Mouse (Mus musculus) thymus, postnatal 4 days (tissue): Measurements from ENCODE around the gene Cpa3.

Experiments
- DNase-seq: peaks from one replicate; pipeline ENCODE4 v3.0.0; 2021

Cpa3 gene

GRCm38 (mm10) chr3:20242050-20242449 is at the start of gene Cpa3:
Gene Cpa3, minus strand, starts transcription at chr3:20242181.
- no peak for DNase-seq

- no peak for DNase-seq
Observed at GRCm38 (mm10) chr3:20291370-20291769, 49.4 kb upstream of the Cpa3 start.

- no peak for DNase-seq
Observed at GRCm38 (mm10) chr3:20288761-20289160, 46.8 kb upstream of the Cpa3 start.

DNA sequence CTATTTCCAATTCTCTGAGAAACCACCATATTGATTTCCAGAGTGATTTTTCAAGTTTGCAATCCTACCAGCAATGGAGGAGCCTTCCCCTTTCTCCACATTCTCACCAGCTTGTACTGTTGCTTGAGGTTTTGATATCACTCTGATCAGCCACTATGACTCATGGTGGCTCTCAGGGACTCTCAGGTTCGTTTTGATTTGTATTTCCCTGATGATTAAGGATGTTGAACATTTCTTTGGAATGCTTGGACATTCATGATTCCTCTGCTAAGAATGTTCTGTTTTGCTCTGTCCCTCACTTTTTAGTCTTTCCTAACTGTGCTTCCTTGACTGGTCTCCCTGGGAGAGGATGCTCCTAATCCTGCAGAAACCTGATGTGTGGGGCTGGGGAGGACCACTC is 39.8 kb upstream of the Cpa3 start:
- no peak for DNase-seq

DNA sequence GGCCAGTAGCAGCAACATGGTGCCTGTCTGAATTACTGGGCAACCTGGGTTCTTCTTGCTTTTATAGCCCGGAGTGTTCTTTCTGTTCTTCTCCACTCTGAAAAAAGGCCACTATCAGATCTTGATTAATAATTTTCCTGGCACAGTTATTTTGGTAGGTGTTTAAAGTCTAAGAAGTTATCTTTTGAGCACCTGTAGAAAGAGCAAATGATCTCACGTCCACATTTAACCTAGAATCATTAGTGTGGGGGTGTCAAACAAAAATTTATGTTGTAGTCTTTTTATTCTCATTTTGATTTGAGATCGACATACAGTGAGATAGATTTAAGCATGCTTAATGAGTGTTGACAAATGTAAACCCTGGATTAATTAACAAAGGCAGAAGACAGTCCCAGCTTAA is 33.7 kb upstream of the Cpa3 start, which contains the start of gene Cpb1:
Gene Cpb1 (minus strand): TSS at position 101 of the 400 bp plus-strand sequence.
- no peak for DNase-seq

DNA sequence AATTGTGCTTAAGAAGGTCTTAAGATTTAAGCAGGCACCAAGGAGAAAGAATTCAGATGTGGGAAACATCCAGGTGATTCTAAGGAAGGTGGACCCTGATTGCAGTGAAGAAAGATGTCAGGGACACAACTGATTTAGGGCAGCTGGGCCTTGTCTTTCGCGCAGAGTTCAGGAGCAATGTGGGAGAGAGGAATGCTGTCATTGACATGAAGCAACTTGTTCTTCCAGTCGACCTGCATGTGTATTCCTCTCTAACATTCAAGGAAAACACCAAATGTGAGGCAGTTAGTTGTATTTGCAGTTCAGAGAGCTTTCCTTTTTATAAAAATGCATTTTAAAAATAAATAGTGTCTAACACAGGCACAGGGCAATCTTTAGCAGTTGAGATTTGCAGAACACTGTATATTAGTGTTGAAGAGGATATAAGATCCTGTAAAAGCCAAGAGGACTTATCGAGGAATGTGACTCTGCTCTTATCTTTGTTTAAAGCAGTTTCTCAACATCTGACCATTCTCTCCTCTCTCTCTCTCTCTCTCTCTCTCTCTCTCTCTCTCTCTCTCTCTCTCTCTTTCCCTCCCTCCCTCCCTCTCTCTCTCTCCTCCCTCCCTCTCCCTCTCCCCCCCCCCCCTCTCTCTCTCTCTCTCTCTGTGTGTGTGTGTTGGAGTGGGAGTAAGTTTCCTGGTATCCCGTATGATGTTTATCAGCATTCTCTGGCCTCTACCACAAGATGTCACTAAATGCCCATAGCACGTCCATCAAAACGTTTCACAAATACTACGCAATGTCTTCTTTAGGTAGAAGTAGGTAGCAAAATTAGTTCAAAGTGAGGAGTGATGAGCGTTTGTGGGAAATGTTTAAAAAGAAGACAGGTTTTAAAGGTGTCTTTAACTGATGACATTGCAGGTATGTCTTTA is 12.8 kb upstream of the Cpa3 start:
- no peak for DNase-seq

- DNase-seq: no peak
Observed at GRCm38 (mm10) chr3:20243913-20244312, 1.9 kb upstream of the Cpa3 start.

DNA sequence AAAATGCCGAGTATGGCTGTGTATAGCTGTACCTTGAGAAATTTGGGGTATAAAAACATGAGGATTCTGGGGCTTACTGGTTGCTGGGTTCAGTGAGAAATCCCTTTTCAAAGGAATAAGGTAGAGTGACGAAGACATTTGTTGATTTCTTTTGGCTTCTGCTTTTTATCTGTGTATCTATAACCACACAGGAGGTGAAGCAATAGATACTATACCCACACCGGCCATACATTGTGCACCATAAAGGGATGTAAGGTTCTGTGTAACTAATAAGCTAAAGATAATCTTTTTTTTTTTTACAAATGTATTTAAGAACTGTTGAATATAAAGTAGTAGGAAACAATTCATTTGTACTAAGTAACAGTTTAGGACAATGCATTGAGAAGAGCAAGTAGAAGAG is 2.2 kb downstream of the Cpa3 start:
- no peak for DNase-seq

- no peak for DNase-seq
Observed at GRCm38 (mm10) chr3:20236965-20237364, 5.0 kb downstream of the Cpa3 start.

DNA sequence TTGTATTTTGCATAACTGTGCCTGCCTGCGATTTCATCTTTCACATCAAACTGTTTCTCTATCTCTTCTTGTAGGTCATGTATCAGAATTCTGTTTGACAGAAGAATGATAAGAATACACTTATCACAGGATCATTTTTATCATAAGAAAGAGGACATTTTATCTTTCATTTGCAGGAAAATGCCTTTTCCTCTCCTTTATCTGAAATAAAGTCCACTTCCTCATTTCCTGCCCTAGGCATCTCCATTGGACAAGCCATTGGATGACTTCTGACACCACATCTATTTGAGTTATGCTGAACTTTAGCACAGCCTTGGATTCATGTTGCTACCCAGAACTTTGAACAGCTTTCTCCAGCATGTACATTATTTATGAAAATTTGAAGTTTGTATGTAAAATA is 13.0 kb downstream of the Cpa3 start:
- no peak for DNase-seq

DNA sequence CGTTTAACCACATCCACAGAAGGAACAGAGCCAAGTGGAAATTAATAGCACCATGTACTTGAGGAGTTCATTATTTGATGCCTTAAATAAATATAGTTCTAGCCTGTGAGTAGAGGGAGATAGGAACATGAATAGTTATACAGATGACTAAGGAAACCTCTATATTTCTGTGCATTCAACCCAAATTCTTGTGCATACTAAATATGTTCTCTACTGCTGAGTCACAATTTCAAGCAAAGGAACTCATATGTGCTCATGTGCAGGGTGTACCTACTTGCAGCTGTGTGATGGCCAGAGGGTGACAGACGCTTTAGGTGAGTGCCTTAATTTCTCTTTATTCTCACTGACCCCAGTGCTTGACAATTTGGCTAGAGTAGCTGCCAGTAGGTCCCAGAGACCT is 16.6 kb downstream of the Cpa3 start:
- no peak for DNase-seq

- DNase-seq: no peak
Observed at GRCm38 (mm10) chr3:20222926-20223698, 18.9 kb downstream of the Cpa3 start.

DNA sequence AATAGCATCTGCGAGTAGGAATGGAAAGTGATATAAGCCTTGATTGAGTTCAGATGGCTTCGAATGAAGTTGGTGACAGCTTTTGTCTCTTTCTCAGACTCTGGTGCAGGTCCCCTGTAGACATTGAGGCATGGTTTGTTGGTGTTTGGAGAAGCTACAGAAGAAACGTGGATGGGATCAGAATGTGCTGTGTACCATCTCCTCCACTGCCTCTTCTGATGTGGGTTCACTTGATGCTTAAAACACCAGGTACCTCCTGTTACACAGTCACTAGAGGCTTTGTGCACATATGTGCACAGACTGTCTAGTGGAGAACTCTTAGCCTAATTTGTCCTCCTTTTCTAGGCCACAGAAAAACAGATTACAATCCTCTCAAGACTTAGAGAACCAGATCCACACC is 19.8 kb downstream of the Cpa3 start:
- DNase-seq: no peak

- DNase-seq: peak; percentile 79
Observed at GRCm38 (mm10) chr3:20198869-20199268, 43.1 kb downstream of the Cpa3 start.

GRCm38 (mm10) chr3:20197878-20198277 is 44.1 kb downstream of the Cpa3 start:
- DNase-seq: no peak

DNA sequence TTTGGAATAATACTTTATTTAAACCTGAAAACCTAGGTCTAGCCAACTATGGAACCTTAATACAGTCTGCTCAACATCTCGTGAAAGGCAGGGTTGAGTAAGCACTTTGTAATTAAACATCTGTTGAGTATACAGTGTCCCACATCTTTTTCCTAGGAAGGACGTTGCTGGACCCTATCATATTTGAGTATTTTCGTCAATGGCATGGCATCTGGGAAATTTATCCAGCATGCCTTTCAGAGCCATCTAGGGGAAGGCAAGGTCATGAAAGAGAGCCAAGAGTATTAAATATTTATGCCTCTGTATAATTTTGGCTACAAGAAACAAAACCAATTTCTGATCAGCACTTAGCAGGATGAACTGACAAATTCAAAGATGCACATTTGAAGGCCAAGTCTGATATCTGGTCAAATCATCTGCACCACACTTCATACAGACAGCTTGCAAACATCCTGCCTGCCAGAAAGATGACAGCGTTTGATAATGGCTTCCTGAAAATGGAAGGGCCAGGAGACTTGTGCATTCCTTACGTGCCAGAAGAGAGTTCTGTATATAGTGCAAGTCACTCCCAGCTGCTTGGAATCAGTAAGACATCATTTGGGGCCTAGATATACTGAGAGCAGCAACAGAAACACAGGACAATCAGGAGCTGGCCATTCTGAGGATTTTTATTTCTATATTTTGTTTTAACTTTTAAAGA is 52.9 kb downstream of the Cpa3 start:
- no peak for DNase-seq

GRCm38 (mm10) chr3:20172394-20172793 is 69.6 kb downstream of the Cpa3 start:
- no peak for DNase-seq

DNA sequence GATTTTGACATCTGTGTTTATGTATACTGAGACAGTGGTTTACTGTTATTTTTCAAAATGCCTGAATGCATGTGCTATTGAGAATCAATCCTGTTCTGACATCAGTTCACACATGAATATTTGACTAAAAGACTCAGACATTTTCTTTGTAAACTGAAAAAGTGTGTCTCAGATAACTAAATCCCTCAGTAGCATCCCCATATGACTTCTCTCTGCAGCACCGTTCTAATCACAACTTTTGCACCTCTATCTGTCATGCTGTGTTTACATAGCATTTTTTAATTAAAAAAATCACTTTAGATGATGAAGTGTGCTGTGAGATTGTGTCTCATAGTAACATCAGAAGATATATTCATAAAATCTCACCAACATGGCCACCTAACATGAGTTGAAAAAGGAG is 74.5 kb downstream of the Cpa3 start:
- no peak for DNase-seq
